Mouse (Mus musculus): Measurements from ENCODE around the gene Gm8257.
"Not testable (repeated sequence)": the region's sequence is repeated elsewhere in the genome, so short reads cannot be mapped to it uniquely, and the experiment has no call there.

Gene Gm8257

GRCm38 (mm10) chr14:44706356-44706755 lies at the start of gene Gm8257:
Gm8257 (minus strand) TSS chr14:44706456.
- DNase-seq (ENCODE audit: low spot score) = not testable (repeated sequence)

- no peak for DNase-seq (ENCODE audit: low spot score)
Observed at GRCm38 (mm10) chr14:44750240-44750639, 44.0 kb upstream of the Gm8257 start, which contains the start of gene Gm8267. Gm8267 (minus strand) TSS chr14:44750340.

GRCm38 (mm10) chr14:44742789-44743188 lies 36.5 kb upstream of the Gm8257 start:
- DNase-seq (ENCODE audit: low spot score) = not testable (repeated sequence)

GRCm38 (mm10) chr14:44730711-44731110 lies 24.5 kb upstream of the Gm8257 start:
- not testable (repeated sequence) for DNase-seq (ENCODE audit: low spot score)

GRCm38 (mm10) chr14:44627737-44628136 lies 78.5 kb downstream of the Gm8257 start, which contains the start of gene Gm5624:
Gm5624 (minus strand) TSS chr14:44627938.
- DNase-seq (ENCODE audit: low spot score) = not testable (repeated sequence)

All from lung, postnatal 25 days (tissue).